Mouse (Mus musculus): ENCODE data around the gene Prr15l. TPM values are rescaled to one million over a fixed set of nuclear protein-coding genes. Genes with fewer than 3 reads are reported as not detected.

Gene Prr15l
- polyA plus RNA-seq, 1 experiment from 2014 or later, result 0.97 TPM

DNA sequence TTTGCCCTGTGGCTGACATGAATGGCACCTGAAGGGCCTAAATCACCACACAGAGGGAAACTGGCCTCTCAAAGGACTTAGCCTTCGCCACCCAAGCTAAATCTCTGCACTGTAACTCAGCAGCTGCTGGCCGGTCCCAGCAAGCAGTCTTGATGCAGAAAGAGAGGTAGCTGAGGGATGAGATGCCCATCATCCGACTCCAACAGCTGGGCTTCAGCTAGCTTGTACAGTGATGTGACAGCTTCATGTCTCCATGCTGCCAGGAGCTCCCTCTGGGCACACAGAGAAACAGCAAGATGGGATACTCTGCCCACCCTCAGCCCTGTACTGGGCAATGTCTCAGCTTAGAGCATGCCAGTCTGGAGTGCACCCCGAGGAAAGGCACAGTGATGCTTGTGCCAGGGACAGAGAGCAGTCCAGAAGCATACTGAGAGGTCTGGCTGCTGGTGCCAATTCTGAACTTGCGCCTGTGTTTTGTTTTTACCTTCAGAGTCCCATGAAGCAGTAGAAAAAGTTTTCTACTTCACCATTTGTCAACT, 45.6 kb downstream of the Prr15l start:
- H3K4me2 ChIP-seq (ENCODE audit: low read depth, severe bottlenecking), result no peak overlapping the region
- no peak for DNase-seq (ENCODE audit: low spot score)
- no peaks in the 10 kb centered on the region for H3K36me3 ChIP-seq (ENCODE audit: control insufficient read depth, insufficient read depth, low read length)
- H3K4me3 ChIP-seq (ENCODE audit: low read depth, low read length), result no peak overlapping the region
- 91% methylated on average over 5 of the region's 5 CpGs for WGBS
- H3K27ac ChIP-seq (replicated peaks; ENCODE audit: low read depth, low read length), result no peak overlapping the region
- H3K27me3 ChIP-seq (ENCODE audit: control insufficient read depth, insufficient read depth, low read length), result no peaks in the 10 kb centered on the region
- H3K9ac ChIP-seq (ENCODE audit: low read length), result no peak overlapping the region
- no peaks in the 10 kb centered on the region for H3K9me3 ChIP-seq (ENCODE audit: control insufficient read depth, low read length)
- no peak for ATAC-seq (ENCODE audit: insufficient number of reproducible peaks, low FRiP score, low TSS enrichment, low read depth)
- peaks cover 11% of the 10 kb centered on the region for H3K4me1 ChIP-seq (ENCODE audit: control insufficient read depth, insufficient read depth, low read length)

DNA sequence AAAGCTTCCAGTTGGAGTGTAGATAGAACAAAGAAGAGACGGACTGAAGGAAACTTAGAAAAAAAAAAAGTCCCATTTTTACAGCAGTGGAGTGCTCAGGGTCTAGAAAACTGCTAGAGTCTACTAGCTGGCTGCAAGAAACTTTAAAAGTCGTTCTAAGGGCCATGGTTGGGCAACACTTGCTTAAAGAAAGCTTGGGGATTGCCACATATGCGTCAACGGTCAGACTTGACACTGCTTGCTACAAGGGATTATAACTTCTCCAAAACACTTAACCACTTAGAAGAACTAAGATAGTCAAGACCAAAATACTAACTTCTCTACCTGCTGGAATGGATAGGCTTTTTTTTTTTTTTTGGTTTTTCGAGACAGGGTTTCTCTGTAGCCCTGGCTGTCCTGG, 46.9 kb downstream of the Prr15l start:
- Histone ChIP-seq H3K4me2 (ENCODE audit: low read depth, severe bottlenecking) (no peak overlapping the region), H3K4me3 (ENCODE audit: low read depth, low read length) (no peak overlapping the region), H3K36me3 (ENCODE audit: control insufficient read depth, insufficient read depth, low read length) (no peaks in the 10 kb centered on the region), H3K27me3 (ENCODE audit: control insufficient read depth, insufficient read depth, low read length) (no peaks in the 10 kb centered on the region), H3K4me1 (ENCODE audit: control insufficient read depth, insufficient read depth, low read length) (peaks cover 12% of the 10 kb centered on the region), H3K9me3 (ENCODE audit: control insufficient read depth, low read length) (no peaks in the 10 kb centered on the region), H3K9ac (ENCODE audit: low read length) (no peak overlapping the region), H3K27ac (replicated peaks; ENCODE audit: low read depth, low read length) (no peak overlapping the region)
- ATAC-seq (ENCODE audit: insufficient number of reproducible peaks, low FRiP score, low TSS enrichment, low read depth) (no peak), DNase-seq (ENCODE audit: low spot score) (no peak)
- 87% methylated on average over 5 of the region's 5 CpGs for WGBS

DNA sequence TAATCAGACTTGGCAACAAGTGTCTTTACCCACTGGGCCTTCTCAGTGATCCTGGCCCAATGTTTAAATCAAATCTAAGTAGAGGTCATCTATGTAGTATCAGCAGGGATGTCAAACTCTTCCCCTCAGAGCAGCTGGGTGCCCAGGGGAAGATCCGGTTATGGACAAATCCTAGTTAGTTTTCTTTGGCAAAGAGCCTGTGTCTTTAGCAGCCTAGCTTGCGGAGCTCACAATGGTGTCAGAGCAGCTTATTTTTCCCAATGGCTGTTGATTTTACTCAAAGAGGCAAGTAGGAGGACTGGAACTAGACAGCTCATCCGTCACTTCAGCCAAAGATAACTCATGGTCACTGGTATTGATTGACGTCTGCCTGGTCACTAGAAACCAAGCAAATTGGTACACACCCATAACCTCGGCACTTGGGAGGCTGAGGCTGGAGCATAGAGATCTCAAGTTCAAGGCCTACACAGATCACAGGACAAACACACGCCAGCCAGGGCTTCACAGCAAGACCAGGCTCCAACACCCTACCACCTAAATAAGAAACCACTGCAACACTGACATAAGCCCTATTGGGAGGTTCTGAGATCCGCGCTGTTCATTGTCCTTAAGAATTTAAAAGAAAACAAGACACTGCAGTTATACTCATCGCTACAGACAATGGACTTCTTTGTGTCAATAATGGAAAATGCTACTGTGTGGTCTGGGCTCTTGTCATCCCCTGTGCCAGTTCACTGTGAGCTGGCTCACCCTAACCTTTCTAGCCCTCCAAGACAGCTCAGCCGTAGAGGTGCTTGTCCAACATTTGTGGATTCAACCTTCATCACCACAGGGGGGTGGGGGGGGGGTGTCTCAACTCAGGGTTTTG, 47.8 kb downstream of the Prr15l start:
- Histone ChIP-seq H3K4me2 (ENCODE audit: low read depth, severe bottlenecking) (peak overlapping the region; percentile 72), H3K36me3 (ENCODE audit: control insufficient read depth, insufficient read depth, low read length) (no peaks in the 10 kb centered on the region), H3K9ac (ENCODE audit: low read length) (peak overlapping the region; percentile 90; the same call in 1 of the 2 replicates), H3K27ac (replicated peaks; ENCODE audit: low read depth, low read length) (no peak overlapping the region), H3K27me3 (ENCODE audit: control insufficient read depth, insufficient read depth, low read length) (no peaks in the 10 kb centered on the region), H3K9me3 (ENCODE audit: control insufficient read depth, low read length) (no peaks in the 10 kb centered on the region), H3K4me1 (ENCODE audit: control insufficient read depth, insufficient read depth, low read length) (peaks cover 12% of the 10 kb centered on the region), H3K4me3 (ENCODE audit: low read depth, low read length) (peak overlapping the region; percentile 87)
- ATAC-seq (ENCODE audit: insufficient number of reproducible peaks, low FRiP score, low TSS enrichment, low read depth) (no peak), DNase-seq (ENCODE audit: low spot score) (no peak)
- 92% methylated on average over 10 of the region's 10 CpGs for WGBS

DNA sequence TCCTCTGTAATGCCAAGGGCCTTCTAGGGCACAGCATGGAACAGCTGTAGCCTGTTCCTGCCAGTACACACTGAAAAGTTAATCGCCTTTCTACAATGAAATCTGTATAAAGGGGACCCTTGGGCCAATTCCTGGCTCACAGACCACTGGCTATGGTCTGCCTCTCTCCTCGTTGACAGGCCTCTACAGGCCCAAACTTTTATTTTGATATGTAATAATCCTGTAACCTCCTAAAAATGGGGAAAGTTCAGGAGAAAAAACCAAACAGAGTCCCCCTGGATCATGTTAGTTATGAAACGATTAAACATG, 48.4 kb downstream of the Prr15l start:
- ATAC-seq (ENCODE audit: insufficient number of reproducible peaks, low FRiP score, low TSS enrichment, low read depth) (no peak), DNase-seq (ENCODE audit: low spot score) (no peak)
- peak overlapping the region; percentile 87 for H3K4me3 ChIP-seq (ENCODE audit: low read depth, low read length)
- H3K9me3 ChIP-seq (ENCODE audit: control insufficient read depth, low read length), result no peaks in the 10 kb centered on the region
- 64% methylated on average over 3 of the region's 3 CpGs for WGBS
- H3K4me1 ChIP-seq (ENCODE audit: control insufficient read depth, insufficient read depth, low read length), result peaks cover 12% of the 10 kb centered on the region
- H3K27me3 ChIP-seq (ENCODE audit: control insufficient read depth, insufficient read depth, low read length), result no peaks in the 10 kb centered on the region
- H3K36me3 ChIP-seq (ENCODE audit: control insufficient read depth, insufficient read depth, low read length), result no peaks in the 10 kb centered on the region
- peak overlapping the region; percentile 90 for H3K9ac ChIP-seq (ENCODE audit: low read length)
- H3K27ac ChIP-seq (replicated peaks; ENCODE audit: low read depth, low read length), result 0 out of 2 replicates have a peak overlapping the region, but pooled peaks have one; percentile 42
- peak overlapping the region; percentile 72 for H3K4me2 ChIP-seq (ENCODE audit: low read depth, severe bottlenecking)

DNA sequence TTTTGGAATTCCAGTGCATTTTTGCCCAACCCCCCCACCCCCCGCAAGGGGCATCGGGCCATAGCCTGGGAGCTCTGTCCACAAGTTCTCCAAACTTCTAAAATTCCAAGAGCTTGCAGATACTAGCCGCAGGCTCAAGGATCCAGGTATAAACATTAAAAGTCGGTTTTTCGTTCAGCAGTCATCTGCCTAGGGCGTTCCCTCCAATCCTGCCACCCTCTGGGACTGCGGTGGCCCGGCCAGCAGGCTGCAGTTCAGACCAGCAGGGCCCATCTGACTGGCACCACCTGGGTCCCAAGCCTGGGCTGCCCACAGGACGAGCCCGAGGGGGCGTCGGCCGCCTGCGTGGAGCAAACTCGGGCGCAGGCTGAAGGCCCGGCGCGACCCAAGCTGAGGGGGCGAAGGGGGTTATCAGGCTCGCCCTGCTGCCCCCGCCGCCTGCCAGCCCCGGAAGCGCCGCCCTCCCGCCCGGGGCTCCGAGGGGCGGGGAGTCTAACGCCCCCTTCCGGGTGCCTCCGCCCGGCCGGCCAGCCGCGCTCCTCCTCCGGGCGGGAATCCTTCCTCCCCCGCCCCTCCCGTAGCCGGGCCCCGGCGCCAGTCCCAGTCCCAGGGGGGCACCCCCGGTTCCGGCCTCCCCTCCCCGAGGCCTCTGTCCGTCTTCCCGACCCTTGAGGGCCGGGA, 49.1 kb downstream of the Prr15l start:
- Histone ChIP-seq H3K4me2 (ENCODE audit: low read depth, severe bottlenecking) (peak overlapping the region; percentile 72), H3K27ac (replicated peaks; ENCODE audit: low read depth, low read length) (peak overlapping the region; percentile 87), H3K36me3 (ENCODE audit: control insufficient read depth, insufficient read depth, low read length) (no peaks in the 10 kb centered on the region), H3K9ac (ENCODE audit: low read length) (peak overlapping the region; percentile 90), H3K4me1 (ENCODE audit: control insufficient read depth, insufficient read depth, low read length) (peaks cover 12% of the 10 kb centered on the region), H3K27me3 (ENCODE audit: control insufficient read depth, insufficient read depth, low read length) (no peaks in the 10 kb centered on the region), H3K9me3 (ENCODE audit: control insufficient read depth, low read length) (no peaks in the 10 kb centered on the region), H3K4me3 (ENCODE audit: low read depth, low read length) (peak overlapping the region; percentile 87)
- peak; percentile 87 for DNase-seq (ENCODE audit: low spot score)
- ATAC-seq (ENCODE audit: insufficient number of reproducible peaks, low FRiP score, low TSS enrichment, low read depth), result peak; percentile 75
- 1% methylated on average over 42 of the region's 50 CpGs for WGBS

DNA sequence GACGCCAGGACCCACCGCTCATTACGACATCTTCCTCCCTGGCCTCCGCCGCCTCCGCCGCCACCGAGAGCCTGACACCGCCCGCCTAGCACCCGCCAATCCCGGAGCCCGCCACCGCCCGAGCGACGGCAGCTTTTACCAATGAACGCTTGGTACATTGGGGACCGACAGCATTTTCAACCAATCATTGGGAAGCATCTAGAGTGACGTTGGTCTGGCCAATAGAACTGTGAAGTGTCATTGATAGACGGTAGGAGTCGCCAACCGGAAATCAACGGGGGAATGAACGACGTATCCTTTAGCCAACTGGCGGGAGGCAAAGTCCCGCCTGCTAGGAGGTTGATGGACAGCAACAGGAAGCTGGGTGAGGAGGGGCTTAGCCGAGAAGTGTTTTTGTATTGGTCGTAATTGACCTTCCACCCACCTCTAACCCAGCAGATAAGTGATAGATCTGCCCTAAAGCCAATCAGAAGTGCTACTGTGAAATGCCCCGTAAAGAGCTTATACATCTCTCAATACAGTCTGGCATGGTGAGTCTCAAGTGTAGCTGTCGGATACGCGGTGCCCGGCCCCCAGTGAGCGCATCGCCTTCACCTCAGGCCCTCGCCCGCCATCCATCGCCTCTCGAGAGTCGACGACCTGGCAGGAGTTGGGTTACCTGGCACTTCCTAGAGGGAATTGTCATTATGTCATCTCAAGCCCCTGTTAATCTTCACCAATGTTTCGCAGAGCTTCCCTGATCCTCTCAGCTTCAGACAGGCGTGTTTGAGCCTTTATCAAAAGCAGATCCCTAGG, 49.9 kb downstream of the Prr15l start:
- WGBS, result under 1% methylated on average over 45 of the region's 45 CpGs
- ATAC-seq (ENCODE audit: insufficient number of reproducible peaks, low FRiP score, low TSS enrichment, low read depth) (peak; percentile 97), DNase-seq (ENCODE audit: low spot score) (peak; percentile 98)
- Histone ChIP-seq H3K27ac (replicated peaks; ENCODE audit: low read depth, low read length) (peak overlapping the region; percentile 87), H3K4me3 (ENCODE audit: low read depth, low read length) (peak overlapping the region; percentile 87), H3K36me3 (ENCODE audit: control insufficient read depth, insufficient read depth, low read length) (no peaks in the 10 kb centered on the region), H3K9ac (ENCODE audit: low read length) (peak overlapping the region; percentile 90), H3K27me3 (ENCODE audit: control insufficient read depth, insufficient read depth, low read length) (no peaks in the 10 kb centered on the region), H3K4me1 (ENCODE audit: control insufficient read depth, insufficient read depth, low read length) (peaks cover 12% of the 10 kb centered on the region), H3K9me3 (ENCODE audit: control insufficient read depth, low read length) (no peaks in the 10 kb centered on the region), H3K4me2 (ENCODE audit: low read depth, severe bottlenecking) (peak overlapping the region; percentile 83)

DNA sequence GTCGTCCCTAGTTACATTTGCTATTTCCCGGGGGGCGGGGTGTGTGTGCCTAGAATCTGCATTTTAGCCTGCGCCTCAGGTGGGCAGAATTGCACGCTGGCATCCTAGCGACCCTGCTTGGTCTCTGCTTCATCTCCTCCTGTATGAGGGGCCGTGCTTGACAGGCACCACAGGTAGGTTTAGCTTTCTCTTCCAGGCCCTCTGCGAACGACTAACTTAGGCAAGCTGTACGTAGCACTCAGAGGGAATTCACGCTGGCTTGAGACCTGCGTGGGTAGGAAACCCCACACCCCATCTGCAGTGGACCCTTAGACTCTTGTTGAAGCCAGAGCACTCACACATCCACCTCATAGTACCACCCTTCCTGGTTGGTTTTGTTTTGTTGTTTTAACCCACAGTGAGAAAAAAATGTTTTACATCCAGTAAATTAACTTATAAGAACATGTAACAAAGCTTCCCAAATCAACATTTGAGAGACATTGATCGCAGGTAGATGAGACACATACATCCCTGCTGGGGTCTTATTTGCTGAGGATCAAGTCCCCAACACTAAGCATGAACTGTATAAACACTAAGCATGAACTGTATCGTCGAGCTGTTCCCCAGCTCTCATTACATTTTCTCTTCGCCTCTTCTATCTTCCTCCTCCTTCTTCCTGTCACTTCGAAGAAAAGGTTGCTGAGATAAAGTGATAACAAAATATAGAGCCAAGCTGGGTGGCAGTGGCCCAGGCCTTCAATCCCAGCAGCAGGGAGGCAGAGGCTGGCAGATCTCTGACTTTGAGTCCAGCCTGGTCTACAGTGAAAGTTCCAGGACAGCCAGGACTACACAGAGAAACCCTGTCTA, 50.7 kb downstream of the Prr15l start:
- H3K36me3 ChIP-seq (ENCODE audit: control insufficient read depth, insufficient read depth, low read length), result no peaks in the 10 kb centered on the region
- H3K4me2 ChIP-seq (ENCODE audit: low read depth, severe bottlenecking), result peak overlapping the region; percentile 83
- H3K4me3 ChIP-seq (ENCODE audit: low read depth, low read length), result peak overlapping the region; percentile 87
- peak overlapping the region; percentile 66 for H3K9ac ChIP-seq (ENCODE audit: low read length)
- peaks cover 12% of the 10 kb centered on the region for H3K4me1 ChIP-seq (ENCODE audit: control insufficient read depth, insufficient read depth, low read length)
- H3K9me3 ChIP-seq (ENCODE audit: control insufficient read depth, low read length), result no peaks in the 10 kb centered on the region
- 33% methylated on average over 17 of the region's 17 CpGs for WGBS
- no peaks in the 10 kb centered on the region for H3K27me3 ChIP-seq (ENCODE audit: control insufficient read depth, insufficient read depth, low read length)
- DNase-seq (ENCODE audit: low spot score), result no peak
- H3K27ac ChIP-seq (replicated peaks; ENCODE audit: low read depth, low read length), result 0 out of 2 replicates have a peak overlapping the region, but pooled peaks have one; percentile 15
- no peak for ATAC-seq (ENCODE audit: insufficient number of reproducible peaks, low FRiP score, low TSS enrichment, low read depth)
